Mouse (Mus musculus) heart, embryonic 10.5 days (tissue): ENCODE measurements at regions not wholly inside any gene's neighbourhood (a gene's known extent, or its start where the extent isn't known, plus 50 kb on each side); places are given as distances from the start of the nearest gene placed in this dataset.
"Not testable (repeated sequence)": the region's sequence is repeated elsewhere in the genome, so short reads cannot be mapped to it uniquely, and the experiment has no call there.

Source experiments
- DNase-seq: peaks from one replicate; pipeline ENCODE4 v3.0.0-alpha.2; 2017; ENCODE audit warnings: low spot score
- H3K27ac ChIP-seq: fragments of 300-500 bp; sonication (generic); 2 replicates; pipeline ENCODE4 v1.5.1; 2016; ENCODE audit warnings: mild to moderate bottlenecking
- H3K27me3 ChIP-seq: fragments of 300-500 bp; sonication (generic); 2 replicates; pipeline ENCODE4 v1.6.1; 2016; ENCODE audit warnings: mild to moderate bottlenecking; ENCODE audit not compliant: poor library complexity, insufficient read depth, severe bottlenecking
- H3K36me3 ChIP-seq: fragments of 300-500 bp; sonication (generic); 2 replicates; pipeline ENCODE4 v1.6.1; 2016; ENCODE audit warnings: mild to moderate bottlenecking, moderate library complexity
- H3K4me1 ChIP-seq: fragments of 300-500 bp; sonication (generic); 2 replicates; pipeline ENCODE4 v1.6.1; 2016; ENCODE audit warnings: mild to moderate bottlenecking
- H3K4me3 ChIP-seq: fragments of 300-500 bp; sonication (generic); 2 replicates; pipeline ENCODE4 v1.5.1; 2016; ENCODE audit warnings: mild to moderate bottlenecking, moderate library complexity
- H3K9me3 ChIP-seq: fragments of 300-500 bp; sonication (generic); 2 replicates; pipeline ENCODE4 v1.6.1; 2016; ENCODE audit warnings: mild to moderate bottlenecking, moderate library complexity
- WGBS: fragments of 180-500 bp; shearing (Covaris S2); methylation state at CpG from one replicate; pipeline ENCODE4 v1.1.7; 2016; 5-methylcytosine and 5-hydroxymethylcytosine counted together

GRCm38 (mm10) chr7:118320307-118320706, 76.8 kb upstream of the Smg1 start:
- H3K27ac ChIP-seq = no peak overlapping the region
- H3K9me3 ChIP-seq = no peaks in the 10 kb centered on the region
- H3K4me3 ChIP-seq = no peak overlapping the region
- no peak for DNase-seq
- H3K36me3 ChIP-seq = no peaks in the 10 kb centered on the region
- no peaks in the 10 kb centered on the region for H3K4me1 ChIP-seq
- WGBS = 48% methylated on average over 4 of the region's 4 CpGs
- H3K27me3 ChIP-seq = no peaks in the 10 kb centered on the region; the same call in 1 of the 2 replicates

- no peaks in the 10 kb centered on the region for H3K4me1 ChIP-seq
- H3K4me3 ChIP-seq = no peak overlapping the region
- no peak overlapping the region for H3K27ac ChIP-seq
- no peak for DNase-seq
- WGBS = 67% methylated on average over 12 of the region's 12 CpGs
- no peaks in the 10 kb centered on the region for H3K36me3 ChIP-seq
- no peaks in the 10 kb centered on the region; the same call in 1 of the 2 replicates for H3K27me3 ChIP-seq
- H3K9me3 ChIP-seq = no peaks in the 10 kb centered on the region
Measured at GRCm38 (mm10) chr7:118318432-118319135, 75.1 kb upstream of the Smg1 start.

- DNase-seq, H3K27ac ChIP-seq, H3K4me3 ChIP-seq, H3K4me1 ChIP-seq, H3K9me3 ChIP-seq, H3K27me3 ChIP-seq, H3K36me3 ChIP-seq: not testable (repeated sequence)
- WGBS = 61% methylated on average over 10 of the region's 10 CpGs
Measured at GRCm38 (mm10) chr7:118314886-118315285, 71.4 kb upstream of the Smg1 start.

- Histone ChIP-seq H3K4me1 (no peaks in the 10 kb centered on the region), H3K4me3 (no peak overlapping the region), H3K27ac (no peak overlapping the region), H3K27me3 (peaks cover 5% of the 10 kb centered on the region), H3K36me3 (no peaks in the 10 kb centered on the region), H3K9me3 (no peaks in the 10 kb centered on the region)
- DNase-seq = no peak
- 74% methylated on average over 8 of the region's 8 CpGs for WGBS
Measured at GRCm38 (mm10) chr7:118314228-118314658, 70.8 kb upstream of the Smg1 start.

GRCm38 (mm10) chr7:118313818-118314217, 70.3 kb upstream of the Smg1 start:
- H3K4me3 ChIP-seq = no peak overlapping the region
- peaks cover 5% of the 10 kb centered on the region; the same call in 1 of the 2 replicates for H3K27me3 ChIP-seq
- no peaks in the 10 kb centered on the region for H3K9me3 ChIP-seq
- 61% methylated on average over 8 of the region's 8 CpGs for WGBS
- H3K36me3 ChIP-seq = no peaks in the 10 kb centered on the region
- no peaks in the 10 kb centered on the region for H3K4me1 ChIP-seq
- H3K27ac ChIP-seq = no peak overlapping the region
- no peak for DNase-seq

GRCm38 (mm10) chr7:118309733-118310132, 66.3 kb upstream of the Smg1 start:
- WGBS = 70% methylated on average over 5 of the region's 5 CpGs
- no peak overlapping the region for H3K4me3 ChIP-seq
- peaks cover 5% of the 10 kb centered on the region; the same call in 1 of the 2 replicates for H3K27me3 ChIP-seq
- H3K36me3 ChIP-seq = no peaks in the 10 kb centered on the region
- DNase-seq = no peak
- H3K9me3 ChIP-seq = no peaks in the 10 kb centered on the region
- no peaks in the 10 kb centered on the region for H3K4me1 ChIP-seq
- no peak overlapping the region for H3K27ac ChIP-seq

- H3K9me3 ChIP-seq = no peaks in the 10 kb centered on the region
- WGBS = 89% methylated on average over 2 of the region's 2 CpGs
- H3K27ac ChIP-seq = no peak overlapping the region
- no peaks in the 10 kb centered on the region for H3K4me1 ChIP-seq
- no peak for DNase-seq
- H3K4me3 ChIP-seq = no peak overlapping the region
- peaks cover 5% of the 10 kb centered on the region; the same call in 1 of the 2 replicates for H3K27me3 ChIP-seq
- no peaks in the 10 kb centered on the region for H3K36me3 ChIP-seq
Measured at GRCm38 (mm10) chr7:118308882-118309281, 65.4 kb upstream of the Smg1 start.

GRCm38 (mm10) chr7:118304812-118305211, 61.3 kb upstream of the Smg1 start:
- no peaks in the 10 kb centered on the region for H3K9me3 ChIP-seq
- no peak overlapping the region for H3K27ac ChIP-seq
- H3K4me1 ChIP-seq = no peaks in the 10 kb centered on the region
- H3K36me3 ChIP-seq = no peaks in the 10 kb centered on the region
- DNase-seq = peak; percentile 83
- H3K27me3 ChIP-seq = no peaks in the 10 kb centered on the region
- no peak overlapping the region for H3K4me3 ChIP-seq
- 1% methylated on average over 8 of the region's 8 CpGs for WGBS

- no peaks in the 10 kb centered on the region for H3K4me1 ChIP-seq
- no peak for DNase-seq
- no peak overlapping the region for H3K4me3 ChIP-seq
- H3K27ac ChIP-seq = no peak overlapping the region
- no peaks in the 10 kb centered on the region for H3K27me3 ChIP-seq
- 54% methylated on average over 2 of the region's 2 CpGs for WGBS
- no peaks in the 10 kb centered on the region for H3K9me3 ChIP-seq
- H3K36me3 ChIP-seq = no peaks in the 10 kb centered on the region
Measured at GRCm38 (mm10) chr7:118304338-118304737, 60.9 kb upstream of the Smg1 start.

- WGBS = 77% methylated on average over 6 of the region's 6 CpGs
- no peaks in the 10 kb centered on the region for H3K4me1 ChIP-seq
- no peaks in the 10 kb centered on the region for H3K36me3 ChIP-seq
- no peak overlapping the region for H3K4me3 ChIP-seq
- no peaks in the 10 kb centered on the region for H3K9me3 ChIP-seq
- H3K27ac ChIP-seq = no peak overlapping the region
- no peaks in the 10 kb centered on the region for H3K27me3 ChIP-seq
- no peak for DNase-seq
Measured at GRCm38 (mm10) chr7:118303921-118304320, 60.5 kb upstream of the Smg1 start.

- H3K4me3 ChIP-seq = no peak overlapping the region
- no peak overlapping the region for H3K27ac ChIP-seq
- H3K27me3 ChIP-seq = no peaks in the 10 kb centered on the region
- H3K4me1 ChIP-seq = peaks cover 4% of the 10 kb centered on the region; the same call in 1 of the 2 replicates
- H3K9me3 ChIP-seq = no peaks in the 10 kb centered on the region
- no peaks in the 10 kb centered on the region for H3K36me3 ChIP-seq
- 68% methylated on average over 7 of the region's 7 CpGs for WGBS
- DNase-seq = no peak
Measured at GRCm38 (mm10) chr7:118300678-118301342, 57.3 kb upstream of the Smg1 start.

- WGBS = 4% methylated on average over 13 of the region's 13 CpGs
- Histone ChIP-seq H3K9me3 (no peaks in the 10 kb centered on the region), H3K27me3 (no peaks in the 10 kb centered on the region), H3K4me1 (peaks cover 4% of the 10 kb centered on the region; the same call in 1 of the 2 replicates), H3K36me3 (no peaks in the 10 kb centered on the region), H3K4me3 (no peak overlapping the region), H3K27ac (no peak overlapping the region)
- DNase-seq = peak; percentile 84
Measured at GRCm38 (mm10) chr7:118297613-118298012, 54.1 kb upstream of the Smg1 start.

- Histone ChIP-seq H3K27me3 (no peaks in the 10 kb centered on the region), H3K36me3 (no peaks in the 10 kb centered on the region), H3K9me3 (no peaks in the 10 kb centered on the region), H3K4me3 (no peak overlapping the region), H3K27ac (no peak overlapping the region; the same call in 1 of the 2 replicates), H3K4me1 (peaks cover 4% of the 10 kb centered on the region; the same call in 1 of the 2 replicates)
- no peak for DNase-seq
- 81% methylated on average over 14 of the region's 14 CpGs for WGBS
Measured at GRCm38 (mm10) chr7:118296856-118297518, 53.5 kb upstream of the Smg1 start.
